Mouse (Mus musculus): ENCODE results near the gene Hist1h4d. TPM values are rescaled to one million over a fixed set of nuclear protein-coding genes. Genes with fewer than 3 reads are reported as not detected.
"Not testable (repeated sequence)": the region's sequence is repeated elsewhere in the genome, so short reads cannot be mapped to it uniquely, and the experiment has no call there.

The Hist1h4d gene
- polyA plus RNA-seq (2021) = 0.36 TPM

GRCm38 (mm10) chr13:23581408-23582218, at the start of gene Hist1h4d:
Gene Hist1h4d (plus strand): TSS chr13:23581598.
- TF ChIP-seq CTCF (IDR thresholded peaks at IDR 0.05) = no peak
- ATAC-seq (peak; percentile 49), DNase-seq (ENCODE audit: low read depth, low spot score) (peak; percentile 96)
- CTCF ChIA-PET = interaction anchor here (1.3 kb wide), 1 partner anchor 16 kb away, joined by 5 read pairs; no protein-coding TSS in a partner anchor
- no peaks in the 10 kb centered on the region for H3K27me3 ChIP-seq
- POLR2A ChIA-PET = interaction anchor here (0.6 to 2.4 kb wide), 10 partner anchors 9 to 1861 kb away, joined by 3 to 6 read pairs (median 4); partner anchors contain the start of genes Hist1h1e, Hist1h2ac, Hist1h2ae and Hist1h2bc
- in situ Hi-C loops (cut with MboI; ENCODE audit: low pct_unique_long_range_greater_than_20kb) = loop anchor here (10.0 kb wide), 1 partner anchor 1547 kb away; the partner anchor contains the start of genes Hist1h2ah and Hist1h2bk

- no peaks in the 10 kb centered on the region for H3K27me3 ChIP-seq
- in situ Hi-C loops (cut with MboI; ENCODE audit: low pct_unique_long_range_greater_than_20kb) = loop anchor here (5.0 to 10.0 kb wide), 3 partner anchors 65 to 1818 kb away; partner anchors contain the start of genes Hist1h2ag, Hist1h2ai, Hist1h2bj and Hist1h2bl
- ChIA-PET CTCF (no interaction called here), POLR2A (interaction anchor here (0.6 kb wide), 1 partner anchor 1794 kb away, joined by 3 read pairs; no protein-coding TSS in a partner anchor)
- TF ChIP-seq CTCF (IDR thresholded peaks at IDR 0.05) = no peak
- DNase-seq (ENCODE audit: low read depth, low spot score) (no peak), ATAC-seq (no peak)
These were observed 48.9 kb upstream of the Hist1h4d start for GRCm38 (mm10) chr13:23532262-23533075.

GRCm38 (mm10) chr13:23533560-23534367, 47.6 kb upstream of the Hist1h4d start, which contains the start of gene Hist1h2af:
Gene Hist1h2af (plus strand): TSS chr13:23533906.
- ChIA-PET CTCF (interaction anchor here (1.1 to 1.6 kb wide), 2 partner anchors 9 to 20 kb away, joined by 4 to 6 read pairs; partner anchors contain the start of gene Hist1h2bh), POLR2A (interaction anchor here (0.7 kb wide), 1 partner anchor 57 kb away, joined by 3 read pairs; no protein-coding TSS in a partner anchor)
- in situ Hi-C loops (cut with MboI; ENCODE audit: low pct_unique_long_range_greater_than_20kb) = loop anchor here (5.0 to 10.0 kb wide), 3 partner anchors 64 to 1819 kb away; partner anchors contain the start of genes Hist1h2ag, Hist1h2ai, Hist1h2bj and Hist1h2bl
- DNase-seq (ENCODE audit: low read depth, low spot score); H3K27me3 ChIP-seq: not testable (repeated sequence)
- ATAC-seq = peak; percentile 52

GRCm38 (mm10) chr13:23534368-23535131, 46.8 kb upstream of the Hist1h4d start:
- ATAC-seq = peak; percentile 19

GRCm38 (mm10) chr13:23535137-23536075, 46.0 kb upstream of the Hist1h4d start, which contains the start of gene Hist1h3g:
Gene Hist1h3g (plus strand): TSS chr13:23535422.
- CTCF ChIA-PET = not testable (repeated sequence)

More at GRCm38 (mm10) chr13:23534368-23535131, 46.8 kb upstream of the Hist1h4d start:
- ChIA-PET CTCF (interaction anchor here (1.1 to 1.6 kb wide), 2 partner anchors 9 to 20 kb away, joined by 4 to 6 read pairs; partner anchors contain the start of gene Hist1h2bh), POLR2A (interaction anchor here (0.6 kb wide), 1 partner anchor 48 kb away, joined by 3 read pairs; no protein-coding TSS in a partner anchor)
- DNase-seq (ENCODE audit: low read depth, low spot score) = no peak
- in situ Hi-C loops (cut with MboI; ENCODE audit: low pct_unique_long_range_greater_than_20kb) = loop anchor here (5.0 to 10.0 kb wide), 3 partner anchors 63 to 1820 kb away; partner anchors contain the start of genes Hist1h2ag, Hist1h2ai, Hist1h2bj and Hist1h2bl
- no peaks in the 10 kb centered on the region for H3K27me3 ChIP-seq
- no peak for TF ChIP-seq CTCF (IDR thresholded peaks at IDR 0.05)

GRCm38 (mm10) chr13:23536076-23536822, 45.1 kb upstream of the Hist1h4d start:
- in situ Hi-C loops (cut with MboI; ENCODE audit: low pct_unique_long_range_greater_than_20kb) = loop anchor here (10.0 kb wide), 1 partner anchor 1821 kb away; the partner anchor contains the start of genes Hist1h2ai, Hist1h2bl and Hist1h3h
- no peak for DNase-seq (ENCODE audit: low read depth, low spot score)
- H3K27me3 ChIP-seq = no peaks in the 10 kb centered on the region
- no peak for ATAC-seq
- TF ChIP-seq CTCF (IDR thresholded peaks at IDR 0.05) = no peak
- POLR2A ChIA-PET = no interaction called here
- CTCF ChIA-PET = no interaction called here

More at GRCm38 (mm10) chr13:23535137-23536075, 46.0 kb upstream of the Hist1h4d start, which contains the start of gene Hist1h3g:
- in situ Hi-C loops (cut with MboI; ENCODE audit: low pct_unique_long_range_greater_than_20kb) = loop anchor here (10.0 kb wide), 1 partner anchor 1821 kb away; the partner anchor contains the start of genes Hist1h2ai, Hist1h2bl and Hist1h3h
- not testable (repeated sequence) for H3K27me3 ChIP-seq; DNase-seq (ENCODE audit: low read depth, low spot score)
- peak; percentile 61 for ATAC-seq
- POLR2A ChIA-PET = interaction anchor here (0.6 kb wide), 1 partner anchor 47 kb away, joined by 3 read pairs; no protein-coding TSS in a partner anchor

- DNase-seq (ENCODE audit: low read depth, low spot score) = no peak
- in situ Hi-C loops (cut with MboI; ENCODE audit: low pct_unique_long_range_greater_than_20kb) = loop anchor here (10.0 kb wide), 1 partner anchor 1822 kb away; the partner anchor contains the start of genes Hist1h2ai, Hist1h2bl and Hist1h3h
- POLR2A ChIA-PET = no interaction called here
- no peak for TF ChIP-seq CTCF (IDR thresholded peaks at IDR 0.05)
- ATAC-seq = no peak
- CTCF ChIA-PET = no interaction called here
- H3K27me3 ChIP-seq = no peaks in the 10 kb centered on the region
These were observed 44.2 kb upstream of the Hist1h4d start for GRCm38 (mm10) chr13:23537006-23537710.
